Mouse (Mus musculus): ENCODE results near the gene Cbx7.

GRCm38 (mm10) chr15:80012527-80013201 lies 41.7 kb upstream of the Cbx7 start:
- TF ChIP-seq POLR2A (IDR thresholded peaks at IDR 0.05; ENCODE audit: low read depth, low read length) (peak; percentile 36), CTCF (conservative IDR thresholded peaks at IDR 0.05; ENCODE audit: insufficient read depth, insufficient read length, low read depth, low read length) (no peak)

All from kidney, adult 2 months (tissue).